Mouse (Mus musculus): ENCODE results near the gene Coq7. TPM values are rescaled to one million over a fixed set of nuclear protein-coding genes. Genes with fewer than 3 reads are reported as not detected.

Coq7 gene
- polyA plus RNA-seq, 1 experiment = 55.1 TPM

GRCm38 (mm10) chr7:118517819-118518218, 15.3 kb downstream of the Coq7 start:
- H3K4me1 ChIP-seq (ENCODE audit: control insufficient read depth, insufficient read depth, low read length) = no peaks in the 10 kb centered on the region; the same call in 1 of the 2 replicates
- TF ChIP-seq POLR2A (IDR thresholded peaks at IDR 0.05; ENCODE audit: borderline replicate concordance, control insufficient read depth, low read depth, low read length) (peak; percentile 25; the same call in 1 of the 2 replicates), CTCF (IDR thresholded peaks at IDR 0.05; ENCODE audit: control insufficient read depth, insufficient read depth, low read length) (peak; percentile 75)
- 67% methylated on average over 2 of the region's 2 CpGs for WGBS
- H3K27ac ChIP-seq (ENCODE audit: control insufficient read depth, insufficient read depth, low read depth, low read length, poor library complexity) = no peak overlapping the region
- no peak overlapping the region for H3K4me3 ChIP-seq (replicated peaks; ENCODE audit: control insufficient read depth, low read depth, low read length)

DNA sequence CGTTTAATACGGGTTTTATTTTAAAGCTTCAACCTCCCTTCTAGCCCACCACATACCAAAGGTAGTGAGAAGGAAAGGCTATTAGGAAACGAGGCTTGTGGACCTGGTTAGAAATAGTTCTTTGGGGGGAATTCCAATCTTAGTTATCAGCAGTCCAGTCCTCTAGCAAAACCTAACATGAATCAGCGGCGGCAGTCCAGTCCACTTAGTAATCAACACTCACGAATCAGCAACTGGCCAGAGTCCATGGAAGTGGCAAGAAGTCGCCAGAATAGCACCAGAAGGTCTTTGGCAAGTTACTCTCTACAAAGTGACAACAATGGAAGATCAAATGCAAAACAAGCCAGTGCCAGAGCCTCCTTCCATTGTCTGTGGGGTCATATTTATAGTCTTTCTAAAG, 24.6 kb downstream of the Coq7 start:
- 69% methylated on average over 7 of the region's 7 CpGs for WGBS
- TF ChIP-seq CTCF (IDR thresholded peaks at IDR 0.05; ENCODE audit: control insufficient read depth, insufficient read depth, low read length) (no peak), POLR2A (IDR thresholded peaks at IDR 0.05; ENCODE audit: borderline replicate concordance, control insufficient read depth, low read depth, low read length) (no peak)
- Histone ChIP-seq H3K27ac (ENCODE audit: control insufficient read depth, insufficient read depth, low read depth, low read length, poor library complexity) (no peak overlapping the region), H3K4me3 (replicated peaks; ENCODE audit: control insufficient read depth, low read depth, low read length) (no peak overlapping the region), H3K4me1 (ENCODE audit: control insufficient read depth, insufficient read depth, low read length) (no peaks in the 10 kb centered on the region)

DNA sequence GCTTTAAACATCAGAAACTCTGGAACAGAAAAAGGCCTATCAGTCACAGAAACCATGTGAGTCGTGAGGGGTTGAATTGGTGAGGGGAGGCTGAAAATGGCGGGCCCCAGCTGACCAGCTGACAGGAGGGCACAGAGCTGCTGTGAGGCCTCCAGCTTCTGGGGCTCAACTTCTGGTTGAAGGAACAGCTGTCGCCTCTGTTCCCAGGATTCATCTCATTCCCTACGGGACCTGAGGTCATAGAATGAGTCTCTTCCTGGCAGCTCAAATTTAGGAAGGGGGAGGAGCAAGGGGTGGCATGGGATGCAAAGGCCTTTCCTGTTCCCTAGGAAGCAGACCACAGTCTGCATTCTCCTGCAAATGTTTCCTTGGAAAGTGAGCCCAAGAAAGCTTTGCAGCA, 29.3 kb downstream of the Coq7 start:
- WGBS = 80% methylated on average over 4 of the region's 4 CpGs
- Histone ChIP-seq H3K4me1 (ENCODE audit: control insufficient read depth, insufficient read depth, low read length) (peaks cover 6% of the 10 kb centered on the region), H3K4me3 (replicated peaks; ENCODE audit: control insufficient read depth, low read depth, low read length) (no peak overlapping the region), H3K27ac (ENCODE audit: control insufficient read depth, insufficient read depth, low read depth, low read length, poor library complexity) (no peak overlapping the region)
- no peak for TF ChIP-seq POLR2A (IDR thresholded peaks at IDR 0.05; ENCODE audit: borderline replicate concordance, control insufficient read depth, low read depth, low read length)
- TF ChIP-seq CTCF (IDR thresholded peaks at IDR 0.05; ENCODE audit: control insufficient read depth, insufficient read depth, low read length) = no peak

- H3K4me1 ChIP-seq (ENCODE audit: control insufficient read depth, insufficient read depth, low read length) = peaks cover 6% of the 10 kb centered on the region
- 80% methylated on average over 8 of the region's 8 CpGs for WGBS
- H3K4me3 ChIP-seq (replicated peaks; ENCODE audit: control insufficient read depth, low read depth, low read length) = no peak overlapping the region
- TF ChIP-seq POLR2A (IDR thresholded peaks at IDR 0.05; ENCODE audit: borderline replicate concordance, control insufficient read depth, low read depth, low read length) (no peak), CTCF (IDR thresholded peaks at IDR 0.05; ENCODE audit: control insufficient read depth, insufficient read depth, low read length) (no peak)
- no peak overlapping the region for H3K27ac ChIP-seq (ENCODE audit: control insufficient read depth, insufficient read depth, low read depth, low read length, poor library complexity)
Measured at GRCm38 (mm10) chr7:118502333-118502732, 30.8 kb downstream of the Coq7 start.

DNA sequence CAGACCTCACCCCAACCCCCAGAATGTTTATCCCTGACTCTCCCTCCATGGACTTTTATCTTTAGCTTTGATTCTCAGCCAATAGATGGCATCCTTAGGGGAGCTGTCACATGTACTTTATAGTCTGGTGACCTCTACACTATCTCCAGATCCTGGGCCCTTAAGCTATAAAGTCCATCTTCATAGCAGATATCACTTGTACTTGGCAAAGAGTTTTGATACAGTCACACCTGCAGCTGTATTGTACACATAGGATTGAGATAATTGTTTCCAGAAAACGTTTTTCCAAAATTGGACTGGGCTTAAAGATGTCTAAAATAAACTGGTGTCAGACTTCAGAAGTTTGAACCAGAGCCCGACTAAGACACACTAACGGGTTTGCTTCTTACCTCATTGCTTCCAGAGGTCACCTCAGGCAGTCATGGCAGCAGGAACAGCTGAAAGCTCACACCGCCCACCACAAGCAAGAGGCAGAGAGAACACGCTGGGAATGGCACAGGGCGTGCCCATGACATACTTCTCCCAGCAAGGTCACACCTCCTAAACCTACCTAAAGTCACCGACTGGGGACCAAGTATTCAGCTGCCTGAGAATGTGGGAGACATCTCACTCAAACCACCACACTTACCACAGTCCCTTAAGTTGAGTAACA, 33.2 kb downstream of the Coq7 start:
- WGBS = 53% methylated on average over 7 of the region's 7 CpGs
- no peak for TF ChIP-seq CTCF (IDR thresholded peaks at IDR 0.05; ENCODE audit: control insufficient read depth, insufficient read depth, low read length)
- no peak for TF ChIP-seq POLR2A (IDR thresholded peaks at IDR 0.05; ENCODE audit: borderline replicate concordance, control insufficient read depth, low read depth, low read length)
- Histone ChIP-seq H3K4me1 (ENCODE audit: control insufficient read depth, insufficient read depth, low read length) (peaks cover 6% of the 10 kb centered on the region), H3K4me3 (replicated peaks; ENCODE audit: control insufficient read depth, low read depth, low read length) (no peak overlapping the region), H3K27ac (ENCODE audit: control insufficient read depth, insufficient read depth, low read depth, low read length, poor library complexity) (no peak overlapping the region; the same call in 1 of the 2 replicates)

DNA sequence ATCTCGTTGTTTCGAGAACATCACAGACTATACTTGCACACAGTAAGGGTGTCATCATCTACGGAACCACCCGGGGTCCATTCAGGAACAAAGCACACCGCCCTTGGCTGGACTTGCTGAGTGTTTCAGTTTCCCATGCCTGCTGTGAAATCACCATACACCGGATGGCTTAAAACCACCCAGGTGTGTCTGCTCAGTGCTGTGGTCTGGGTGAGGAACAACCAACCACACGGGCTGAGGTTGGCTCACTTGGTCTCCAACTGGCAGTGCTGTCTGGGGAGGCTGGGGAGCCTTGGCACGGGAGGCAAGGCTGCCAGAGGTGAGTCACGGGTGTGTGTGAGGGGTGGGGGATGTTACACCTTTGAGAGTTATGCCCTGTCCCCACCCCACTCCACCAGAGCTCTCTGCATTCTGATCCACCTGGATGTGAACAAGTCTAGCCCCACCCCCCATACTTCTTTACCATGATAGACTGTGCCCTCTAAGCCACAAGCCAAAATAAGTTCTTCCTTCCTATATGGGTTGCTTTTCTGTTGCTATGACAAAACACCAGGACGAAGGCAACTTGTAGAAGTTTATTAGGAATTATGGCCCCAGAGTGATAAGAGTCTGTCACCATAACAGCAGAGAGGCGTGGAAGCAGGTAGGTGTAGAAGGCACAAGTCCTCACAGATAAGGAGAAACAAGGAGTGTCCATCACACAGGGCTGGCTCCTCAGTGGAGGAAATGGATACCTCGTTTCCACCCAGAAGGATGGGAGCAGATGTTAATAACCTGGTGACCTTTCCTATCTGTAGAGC, 34.0 kb downstream of the Coq7 start:
- Histone ChIP-seq H3K27ac (ENCODE audit: control insufficient read depth, insufficient read depth, low read depth, low read length, poor library complexity) (no peak overlapping the region), H3K4me3 (replicated peaks; ENCODE audit: control insufficient read depth, low read depth, low read length) (no peak overlapping the region), H3K4me1 (ENCODE audit: control insufficient read depth, insufficient read depth, low read length) (peaks cover 6% of the 10 kb centered on the region)
- TF ChIP-seq CTCF (IDR thresholded peaks at IDR 0.05; ENCODE audit: control insufficient read depth, insufficient read depth, low read length) (no peak; the same call in 1 of the 2 replicates), POLR2A (IDR thresholded peaks at IDR 0.05; ENCODE audit: borderline replicate concordance, control insufficient read depth, low read depth, low read length) (no peak)
- WGBS = 55% methylated on average over 12 of the region's 12 CpGs

DNA sequence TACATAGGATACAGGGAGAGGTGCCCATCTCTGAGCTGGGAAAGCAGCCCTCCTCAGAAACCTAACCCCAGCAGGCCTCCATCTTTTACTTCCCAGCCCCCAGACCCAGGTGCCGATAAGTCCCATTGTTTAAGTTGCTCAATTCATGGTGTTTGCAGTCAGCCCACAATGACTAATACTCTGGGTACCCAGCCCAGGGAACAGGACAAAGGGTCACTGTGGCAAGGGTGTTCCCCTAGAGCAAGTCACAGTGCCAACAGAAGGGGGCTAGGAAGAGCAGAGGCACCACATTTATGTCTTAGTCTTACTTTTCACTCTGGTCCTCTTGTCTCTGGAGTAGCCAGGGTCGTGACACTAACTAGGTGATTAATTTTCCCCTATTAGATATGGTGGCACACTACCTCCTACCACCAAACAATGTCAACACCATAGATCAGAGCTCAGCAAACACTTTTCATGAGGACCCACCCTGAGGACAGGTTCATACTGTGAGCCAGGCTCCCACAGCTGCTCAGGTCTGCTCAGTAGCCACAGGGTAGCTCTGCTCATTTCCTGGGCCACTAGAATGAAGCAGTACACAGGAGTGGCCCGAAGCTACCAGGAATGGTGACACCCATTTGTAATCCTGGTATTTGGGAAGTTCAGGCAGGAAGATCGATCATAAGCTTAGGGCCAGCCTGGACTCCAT, 38.1 kb downstream of the Coq7 start:
- WGBS = 70% methylated on average over 4 of the region's 4 CpGs
- Histone ChIP-seq H3K27ac (ENCODE audit: control insufficient read depth, insufficient read depth, low read depth, low read length, poor library complexity) (no peak overlapping the region), H3K4me3 (replicated peaks; ENCODE audit: control insufficient read depth, low read depth, low read length) (no peak overlapping the region), H3K4me1 (ENCODE audit: control insufficient read depth, insufficient read depth, low read length) (peaks cover 10% of the 10 kb centered on the region)
- no peak for TF ChIP-seq CTCF (IDR thresholded peaks at IDR 0.05; ENCODE audit: control insufficient read depth, insufficient read depth, low read length)
- TF ChIP-seq POLR2A (IDR thresholded peaks at IDR 0.05; ENCODE audit: borderline replicate concordance, control insufficient read depth, low read depth, low read length) = no peak

DNA sequence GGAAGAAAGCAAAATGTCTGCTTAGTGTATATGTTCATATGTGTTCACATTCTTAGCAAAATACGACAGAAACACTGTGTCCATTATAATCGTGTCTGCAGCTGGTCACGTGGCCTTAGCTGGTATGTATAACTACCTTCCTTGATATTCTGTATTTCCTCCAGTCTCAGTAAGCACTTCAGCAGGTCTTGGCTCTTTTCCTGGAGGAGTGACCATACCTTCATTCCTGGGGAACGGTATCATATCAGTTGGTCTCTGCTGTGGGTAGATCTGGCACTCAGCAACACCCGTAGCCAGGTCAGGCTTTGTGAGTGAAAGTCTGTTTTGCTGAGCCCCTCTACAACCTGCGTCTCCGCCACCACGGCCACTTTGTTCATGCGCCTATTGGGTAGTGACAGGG, 39.3 kb downstream of the Coq7 start:
- Histone ChIP-seq H3K4me3 (replicated peaks; ENCODE audit: control insufficient read depth, low read depth, low read length) (no peak overlapping the region), H3K27ac (ENCODE audit: control insufficient read depth, insufficient read depth, low read depth, low read length, poor library complexity) (no peak overlapping the region), H3K4me1 (ENCODE audit: control insufficient read depth, insufficient read depth, low read length) (peaks cover 7% of the 10 kb centered on the region)
- 85% methylated on average over 9 of the region's 9 CpGs for WGBS
- TF ChIP-seq CTCF (IDR thresholded peaks at IDR 0.05; ENCODE audit: control insufficient read depth, insufficient read depth, low read length) = no peak
- TF ChIP-seq POLR2A (IDR thresholded peaks at IDR 0.05; ENCODE audit: borderline replicate concordance, control insufficient read depth, low read depth, low read length) = no peak

Measured in bone marrow, adult 2 months (tissue).